Mouse (Mus musculus) B cell, adult 2 months (primary cell): ENCODE data around the gene Gjb1.

Source experiments
- DNase-seq, 2 experiments: peaks; one replicate each; pipeline ENCODE4 v3.0.0; 2022

The Gjb1 gene

DNA sequence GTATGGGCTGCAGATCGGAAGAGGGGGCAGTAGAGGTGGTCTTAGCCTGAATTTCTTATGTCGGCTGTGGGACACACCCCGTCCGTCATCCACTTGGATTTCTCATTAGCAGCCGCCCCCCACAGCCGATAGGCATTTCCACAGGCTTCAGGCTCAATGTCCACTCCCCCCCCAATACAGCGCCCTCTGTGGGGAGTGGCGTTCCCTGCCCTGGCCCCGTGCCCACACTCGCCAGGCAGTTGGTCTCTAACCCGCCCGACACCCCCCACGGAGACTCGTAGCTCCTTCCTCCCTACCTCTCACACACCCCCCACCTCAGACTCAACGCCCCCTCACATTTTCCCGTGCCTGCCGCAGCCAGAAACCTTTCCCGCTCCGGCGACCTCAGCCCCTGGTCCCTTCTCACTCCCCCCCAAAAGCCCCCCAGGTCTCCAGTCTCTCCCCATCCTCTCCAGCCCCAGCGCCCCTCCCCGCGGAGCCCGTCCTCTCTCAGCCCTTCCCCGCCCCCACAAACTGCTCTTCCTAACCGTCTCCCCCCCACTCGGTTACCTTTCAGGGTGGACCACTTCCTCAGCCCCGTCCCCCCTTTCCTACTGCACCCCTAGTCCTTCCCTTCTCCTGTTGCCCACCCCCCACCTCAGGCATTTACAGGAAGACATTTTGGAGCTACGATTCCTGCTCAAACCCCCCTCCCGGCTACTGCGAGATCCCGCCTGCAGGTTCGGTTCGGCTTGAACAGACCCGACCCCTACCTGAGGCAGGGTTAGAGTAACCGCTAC lies 43.0 kb downstream of the Gjb1 start:
- peak; percentile 36 to 53 for DNase-seq

DNA sequence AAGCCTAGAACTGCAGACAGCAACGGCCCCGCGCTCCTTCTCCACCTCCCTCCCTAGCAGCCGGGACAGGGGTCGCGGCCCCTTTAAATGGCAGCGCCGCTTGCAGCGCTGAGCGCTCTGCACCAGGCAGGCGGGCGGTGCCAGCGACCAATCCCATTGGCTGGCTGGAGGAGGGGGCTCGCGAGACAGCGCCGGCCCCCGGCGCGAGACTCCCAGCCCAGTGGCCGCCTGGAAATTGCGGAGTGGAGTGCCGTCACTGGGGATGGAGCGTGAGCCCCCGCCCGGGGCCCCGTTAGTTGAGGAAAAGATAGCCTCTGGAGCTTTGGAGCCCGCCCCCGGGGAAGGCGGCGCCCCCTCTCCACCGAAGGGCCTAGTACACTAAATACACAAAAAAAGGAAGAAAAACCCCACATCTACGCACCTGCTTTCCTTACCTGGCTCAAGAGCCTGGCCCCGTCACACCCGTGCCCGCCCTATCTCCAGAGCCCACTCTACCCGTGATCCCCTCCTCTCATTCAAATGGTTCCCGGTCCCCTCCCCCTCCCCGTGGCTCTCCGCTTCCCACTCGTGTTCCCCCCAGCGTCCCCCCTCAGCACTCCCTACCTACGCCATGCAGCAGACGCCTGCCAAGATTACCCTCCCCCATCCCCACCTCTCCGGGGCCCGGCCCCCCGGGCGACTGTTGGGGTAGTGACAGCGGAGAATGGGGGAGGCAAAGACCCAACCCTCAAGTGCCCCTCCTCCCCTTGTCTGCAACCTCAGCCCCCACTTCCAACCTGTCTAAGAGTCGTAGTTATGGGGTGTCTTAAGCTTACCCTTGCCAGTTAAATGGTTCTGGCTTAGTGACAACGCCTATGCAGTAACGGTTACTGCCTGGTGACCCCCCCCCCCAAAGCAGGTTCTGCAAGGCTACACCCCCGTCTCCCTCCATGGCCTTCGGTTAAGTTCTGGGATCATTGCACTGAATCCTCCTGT lies 43.8 kb downstream of the Gjb1 start:
- DNase-seq: peak; percentile 80

DNA sequence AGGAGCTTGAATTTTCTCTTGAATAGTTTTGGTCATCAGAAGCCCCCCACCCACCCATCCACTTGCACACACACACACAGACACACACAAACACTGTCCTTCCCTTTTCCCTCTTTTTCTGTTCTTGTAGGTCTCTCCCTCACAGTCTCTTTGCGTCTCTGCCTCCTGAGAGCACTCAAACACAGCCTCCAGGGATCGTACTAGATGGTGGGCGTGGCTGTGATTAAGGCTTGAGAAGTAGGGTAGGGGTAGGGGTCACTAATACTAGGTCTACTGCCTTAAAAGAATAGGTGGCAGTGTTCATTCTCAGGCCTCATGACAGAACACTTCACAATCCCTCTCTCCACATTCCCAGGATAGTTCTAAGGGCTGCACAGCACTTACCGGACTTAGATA lies 44.5 kb downstream of the Gjb1 start, which contains the start of gene Zmym3:
Zmym3 (minus strand) TSS at position 150 of the 396 bp plus-strand sequence.
- DNase-seq: no peak

DNA sequence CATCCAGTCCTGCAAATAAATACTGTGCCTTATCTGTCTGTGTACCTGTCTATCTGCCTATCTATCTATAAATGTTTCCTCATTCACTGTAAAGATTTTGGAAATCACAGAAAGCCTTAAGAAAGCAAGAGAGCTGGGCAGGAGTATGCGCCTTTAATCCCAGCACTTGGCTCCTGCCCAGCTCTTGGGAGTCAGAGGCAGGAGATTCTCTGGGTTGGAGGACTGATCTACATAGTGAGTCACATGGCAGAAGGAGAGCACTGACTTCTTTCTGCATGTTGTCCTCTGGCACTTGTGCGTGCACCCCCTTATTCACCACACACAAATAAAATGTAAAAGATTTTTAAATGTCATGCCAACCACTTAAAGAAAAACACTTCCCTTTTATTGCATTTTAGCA lies 47.3 kb downstream of the Gjb1 start:
- no peak for DNase-seq

- DNase-seq: peak; percentile 42 to 44
These were observed 51.6 kb downstream of the Gjb1 start for GRCm38 (mm10) chrX:101427774-101428173.

GRCm38 (mm10) chrX:101428785-101429141 lies 52.6 kb downstream of the Gjb1 start:
- no peak for DNase-seq

- DNase-seq: peak; percentile 75 to 82
These were observed 53.2 kb downstream of the Gjb1 start, which contains the start of gene Nono for GRCm38 (mm10) chrX:101429142-101429949. Gene Nono (plus strand): TSS chrX:101429318.

DNA sequence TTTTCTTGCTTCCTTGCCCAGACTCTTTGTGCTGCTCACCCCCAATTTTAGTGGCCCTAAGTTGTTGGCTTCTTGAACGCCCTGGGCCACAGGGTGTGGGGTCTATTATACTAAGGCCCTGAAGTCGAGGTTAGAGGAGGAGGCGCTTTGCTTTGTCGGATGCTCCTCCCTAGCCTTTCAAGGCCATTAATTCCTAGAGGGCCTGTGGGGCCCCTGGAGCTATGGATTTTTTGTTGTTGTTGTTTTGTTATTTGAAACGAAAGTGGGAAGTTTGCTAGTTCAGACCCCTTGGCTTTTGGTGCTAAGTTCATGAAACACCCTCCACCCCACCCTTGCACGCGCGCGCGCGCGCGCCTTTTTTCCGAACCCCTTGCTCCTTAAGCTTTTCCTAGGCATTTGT lies 53.8 kb downstream of the Gjb1 start:
- DNase-seq: no peak
